Mouse (Mus musculus): ENCODE data around the gene Dact1. TPM values are rescaled to one million over a fixed set of nuclear protein-coding genes. Genes with fewer than 3 reads are reported as not detected.

Gene Dact1
- total and polyA plus RNA-seq, 3 experiments = 0.05 to 0.27 TPM; not detected in 1

- Histone ChIP-seq H3K4me3 (ENCODE audit: low read depth, low read length) (no peak overlapping the region), H3K4me1 (ENCODE audit: insufficient read depth, low read depth, low read length) (peaks cover 7% of the 10 kb centered on the region; the same call in 1 of the 2 replicates), H3K27me3 (ENCODE audit: insufficient read depth, low read length) (no peaks in the 10 kb centered on the region), H3K9me3 (replicated peaks) (no peaks in the 10 kb centered on the region), H3K36me3 (replicated peaks) (no peaks in the 10 kb centered on the region)
- ATAC-seq (ENCODE audit: extremely low read depth, insufficient number of reproducible peaks, low FRiP score, poor library complexity, severe bottlenecking) (no peak), DNase-seq (ENCODE audit: low spot score) (no peak)
- TF ChIP-seq GATA2 (IDR thresholded peaks at IDR 0.05; ENCODE audit: borderline replicate concordance, low read depth, low read length) (no peak), GATA1 (IDR thresholded peaks at IDR 0.05; ENCODE audit: borderline replicate concordance, low read length) (no peak), POLR2AphosphoS5 (IDR thresholded peaks at IDR 0.05; ENCODE audit: insufficient replicate concordance, low read depth, low read length) (no peak), TAL1 (conservative IDR thresholded peaks at IDR 0.05; ENCODE audit: low read depth, low read length) (no peak), CTCF (IDR thresholded peaks at IDR 0.05; ENCODE audit: low read depth, low read length) (no peak)
These were observed 52.7 kb downstream of the Dact1 start for GRCm38 (mm10) chr12:71362425-71362824.

GRCm38 (mm10) chr12:71364106-71364505 lies 54.4 kb downstream of the Dact1 start:
- TF ChIP-seq TAL1 (conservative IDR thresholded peaks at IDR 0.05; ENCODE audit: low read depth, low read length) (no peak), POLR2AphosphoS5 (IDR thresholded peaks at IDR 0.05; ENCODE audit: insufficient replicate concordance, low read depth, low read length) (no peak), CTCF (IDR thresholded peaks at IDR 0.05; ENCODE audit: low read depth, low read length) (no peak), GATA2 (IDR thresholded peaks at IDR 0.05; ENCODE audit: borderline replicate concordance, low read depth, low read length) (no peak), GATA1 (IDR thresholded peaks at IDR 0.05; ENCODE audit: borderline replicate concordance, low read length) (no peak)
- no peaks in the 10 kb centered on the region for H3K36me3 ChIP-seq (replicated peaks)
- DNase-seq (ENCODE audit: low spot score) (no peak), ATAC-seq (ENCODE audit: extremely low read depth, insufficient number of reproducible peaks, low FRiP score, poor library complexity, severe bottlenecking) (no peak)
- no peak overlapping the region for H3K4me3 ChIP-seq (ENCODE audit: low read depth, low read length)
- H3K27me3 ChIP-seq (ENCODE audit: insufficient read depth, low read length) = peaks cover 3% of the 10 kb centered on the region; the same call in 1 of the 2 replicates
- peaks cover 7% of the 10 kb centered on the region; the same call in 1 of the 2 replicates for H3K4me1 ChIP-seq (ENCODE audit: insufficient read depth, low read depth, low read length)
- H3K9me3 ChIP-seq (replicated peaks) = no peaks in the 10 kb centered on the region

- no peaks in the 10 kb centered on the region for H3K36me3 ChIP-seq (replicated peaks)
- TF ChIP-seq GATA2 (IDR thresholded peaks at IDR 0.05; ENCODE audit: borderline replicate concordance, low read depth, low read length) (no peak), TAL1 (conservative IDR thresholded peaks at IDR 0.05; ENCODE audit: low read depth, low read length) (no peak), CTCF (IDR thresholded peaks at IDR 0.05; ENCODE audit: low read depth, low read length) (no peak), POLR2AphosphoS5 (IDR thresholded peaks at IDR 0.05; ENCODE audit: insufficient replicate concordance, low read depth, low read length) (no peak), GATA1 (IDR thresholded peaks at IDR 0.05; ENCODE audit: borderline replicate concordance, low read length) (no peak)
These were observed 54.8 kb downstream of the Dact1 start for GRCm38 (mm10) chr12:71364531-71364930.

GRCm38 (mm10) chr12:71365208-71365607 lies 55.5 kb downstream of the Dact1 start:
- Histone ChIP-seq H3K4me3 (ENCODE audit: low read depth, low read length) (no peak overlapping the region), H3K4me1 (ENCODE audit: insufficient read depth, low read depth, low read length) (peaks cover 7% of the 10 kb centered on the region; the same call in 1 of the 2 replicates), H3K9me3 (replicated peaks) (no peaks in the 10 kb centered on the region), H3K36me3 (replicated peaks) (no peaks in the 10 kb centered on the region), H3K27me3 (ENCODE audit: insufficient read depth, low read length) (peaks cover 3% of the 10 kb centered on the region; the same call in 1 of the 2 replicates)
- ATAC-seq (ENCODE audit: extremely low read depth, insufficient number of reproducible peaks, low FRiP score, poor library complexity, severe bottlenecking) = no peak
- TF ChIP-seq TAL1 (conservative IDR thresholded peaks at IDR 0.05; ENCODE audit: low read depth, low read length) (no peak), GATA1 (IDR thresholded peaks at IDR 0.05; ENCODE audit: borderline replicate concordance, low read length) (no peak), CTCF (IDR thresholded peaks at IDR 0.05; ENCODE audit: low read depth, low read length) (no peak), POLR2AphosphoS5 (IDR thresholded peaks at IDR 0.05; ENCODE audit: insufficient replicate concordance, low read depth, low read length) (no peak), GATA2 (IDR thresholded peaks at IDR 0.05; ENCODE audit: borderline replicate concordance, low read depth, low read length) (no peak)
- no peak for DNase-seq (ENCODE audit: low spot score)

More at GRCm38 (mm10) chr12:71364531-71364930, 54.8 kb downstream of the Dact1 start:
- no peak for ATAC-seq (ENCODE audit: extremely low read depth, insufficient number of reproducible peaks, low FRiP score, poor library complexity, severe bottlenecking)
- DNase-seq (ENCODE audit: low spot score) = no peak
- Histone ChIP-seq H3K27me3 (ENCODE audit: insufficient read depth, low read length) (peaks cover 3% of the 10 kb centered on the region; the same call in 1 of the 2 replicates), H3K4me1 (ENCODE audit: insufficient read depth, low read depth, low read length) (peaks cover 7% of the 10 kb centered on the region; the same call in 1 of the 2 replicates), H3K9me3 (replicated peaks) (no peaks in the 10 kb centered on the region), H3K4me3 (ENCODE audit: low read depth, low read length) (no peak overlapping the region)

- DNase-seq (ENCODE audit: low spot score) (no peak), ATAC-seq (ENCODE audit: extremely low read depth, insufficient number of reproducible peaks, low FRiP score, poor library complexity, severe bottlenecking) (no peak)
- Histone ChIP-seq H3K36me3 (replicated peaks) (no peaks in the 10 kb centered on the region), H3K4me3 (ENCODE audit: low read depth, low read length) (no peak overlapping the region), H3K27me3 (ENCODE audit: insufficient read depth, low read length) (peaks cover 3% of the 10 kb centered on the region; the same call in 1 of the 2 replicates), H3K9me3 (replicated peaks) (no peaks in the 10 kb centered on the region), H3K4me1 (ENCODE audit: insufficient read depth, low read depth, low read length) (peaks cover 7% of the 10 kb centered on the region; the same call in 1 of the 2 replicates)
- TF ChIP-seq GATA2 (IDR thresholded peaks at IDR 0.05; ENCODE audit: borderline replicate concordance, low read depth, low read length) (no peak), POLR2AphosphoS5 (IDR thresholded peaks at IDR 0.05; ENCODE audit: insufficient replicate concordance, low read depth, low read length) (no peak), GATA1 (IDR thresholded peaks at IDR 0.05; ENCODE audit: borderline replicate concordance, low read length) (no peak), CTCF (IDR thresholded peaks at IDR 0.05; ENCODE audit: low read depth, low read length) (no peak), TAL1 (conservative IDR thresholded peaks at IDR 0.05; ENCODE audit: low read depth, low read length) (no peak)
These were observed 56.5 kb downstream of the Dact1 start for GRCm38 (mm10) chr12:71366175-71366574.

GRCm38 (mm10) chr12:71368631-71369030 lies 58.9 kb downstream of the Dact1 start:
- H3K36me3 ChIP-seq (replicated peaks) = no peaks in the 10 kb centered on the region
- no peak overlapping the region for H3K4me3 ChIP-seq (ENCODE audit: low read depth, low read length)
- DNase-seq (ENCODE audit: low spot score) = no peak
- H3K27me3 ChIP-seq (ENCODE audit: insufficient read depth, low read length) = peaks cover 3% of the 10 kb centered on the region; the same call in 1 of the 2 replicates
- no peak for ATAC-seq (ENCODE audit: extremely low read depth, insufficient number of reproducible peaks, low FRiP score, poor library complexity, severe bottlenecking)
- TF ChIP-seq GATA1 (IDR thresholded peaks at IDR 0.05; ENCODE audit: borderline replicate concordance, low read length) = no peak
- no peak for TF ChIP-seq GATA2 (IDR thresholded peaks at IDR 0.05; ENCODE audit: borderline replicate concordance, low read depth, low read length)
- no peak for TF ChIP-seq POLR2AphosphoS5 (IDR thresholded peaks at IDR 0.05; ENCODE audit: insufficient replicate concordance, low read depth, low read length)
- no peaks in the 10 kb centered on the region for H3K9me3 ChIP-seq (replicated peaks)
- no peaks in the 10 kb centered on the region for H3K4me1 ChIP-seq (ENCODE audit: insufficient read depth, low read depth, low read length)

Other genes starting within 250 kb of the Dact1 start
- gene Tomm20l, start 198.5 kb upstream of the Dact1 start, total RNA-seq (2014; fragmentation: Nextera tagmentation) = not detected in 2 replicates
- gene Tomm20l, start 198.5 kb upstream of the Dact1 start, total RNA-seq (2017) = not detected in 2 replicates
- not detected in 2 replicates for gene Tomm20l, start 198.5 kb upstream of the Dact1 start, polyA plus RNA-seq (2012)
- gene Timm9, start 173.2 kb upstream of the Dact1 start, total RNA-seq (2014; fragmentation: Nextera tagmentation) = 106 and 135 TPM in 2 replicates
- 123 and 131 TPM in 2 replicates for gene Timm9, start 173.2 kb upstream of the Dact1 start, total RNA-seq (2017)
- gene Timm9, start 173.2 kb upstream of the Dact1 start, polyA plus RNA-seq (2012) = 24.6 and 41.9 TPM in 2 replicates
- 43.6 and 52.9 TPM in 2 replicates for gene 2700049A03Rik, start 173.0 kb upstream of the Dact1 start, total RNA-seq (2014; fragmentation: Nextera tagmentation)
- gene 2700049A03Rik, start 173.0 kb upstream of the Dact1 start, total RNA-seq (2017) = 23.8 and 26.7 TPM in 2 replicates
- gene 2700049A03Rik, start 173.0 kb upstream of the Dact1 start, polyA plus RNA-seq (2012) = 0.86 and 1.4 TPM in 2 replicates